Mouse (Mus musculus) v-Abl transformed pro-B cells (cell line): ENCODE results near the gene Plb1.

Experiments
- in situ Hi-C, 2 experiments: fragments of 400-800 bp; cut with MboI; formaldehyde crosslinking; loops; one replicate each; pipeline ENCODE4 v1.15.1; 2025; ENCODE audit not compliant: unreplicated experiment in 2 of 2

Plb1 gene

DNA sequence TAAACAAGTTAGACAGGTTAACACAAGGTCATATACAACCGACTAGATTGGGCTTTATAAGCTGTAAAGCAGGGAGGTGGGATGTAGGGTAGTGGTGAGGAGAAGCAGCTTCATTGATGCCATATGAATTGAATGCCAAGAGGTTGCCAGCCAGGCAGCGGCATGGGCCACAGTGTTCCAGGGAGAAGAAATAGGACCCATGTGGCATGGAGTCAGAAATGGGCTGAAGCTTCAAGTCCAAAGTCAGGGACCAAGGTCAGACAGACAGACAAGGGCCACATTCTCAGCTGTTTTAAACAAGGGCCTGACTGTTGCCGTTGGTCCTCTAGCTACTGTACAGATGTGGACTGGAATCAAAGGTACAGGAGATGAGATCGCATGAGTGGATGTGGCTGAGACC lies 128.0 kb downstream of the Plb1 start:
- in situ Hi-C loops, result loop anchor here in 1 of 2 experiments (5.0 kb wide), 1 partner anchor 47 kb away; no protein-coding TSS in a partner anchor

- in situ Hi-C loops, result loop anchor here in 1 of 2 experiments (5.0 kb wide), 1 partner anchor 46 kb away; no protein-coding TSS in a partner anchor
These were observed 129.1 kb downstream of the Plb1 start for GRCm38 (mm10) chr5:32361441-32362235.

DNA sequence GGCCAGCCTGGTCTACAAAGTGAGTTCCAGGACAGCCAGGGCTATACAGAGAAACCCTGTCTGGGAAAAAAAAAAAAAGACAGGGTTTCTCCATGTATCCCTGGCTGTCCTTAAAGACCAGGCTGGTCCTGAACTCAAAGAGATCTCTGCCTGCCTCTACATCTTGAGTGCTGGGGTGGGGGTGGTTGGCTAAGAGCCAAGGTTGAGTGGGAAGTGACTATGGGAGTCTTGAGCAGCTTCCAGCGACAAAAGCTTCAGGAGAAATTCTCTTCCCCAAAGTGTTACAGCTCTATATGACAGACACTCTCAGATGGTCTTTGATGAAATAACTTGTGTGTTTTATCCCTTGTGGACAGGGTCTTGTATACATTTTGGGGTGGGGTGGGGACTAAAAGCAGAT lies 136.9 kb downstream of the Plb1 start:
- in situ Hi-C loops, result no loop called here

GRCm38 (mm10) chr5:32371239-32371638 lies 138.7 kb downstream of the Plb1 start:
- in situ Hi-C loops, result no loop called here

GRCm38 (mm10) chr5:32378546-32378945 lies 146.0 kb downstream of the Plb1 start:
- in situ Hi-C loops, result loop anchor here in 1 of 2 experiments (5.0 kb wide), 1 partner anchor 34 kb away; no protein-coding TSS in a partner anchor

GRCm38 (mm10) chr5:32388656-32389055 lies 156.1 kb downstream of the Plb1 start:
- in situ Hi-C loops, result no loop called here

- in situ Hi-C loops, result no loop called here
These were observed 157.8 kb downstream of the Plb1 start for GRCm38 (mm10) chr5:32390295-32390694.

GRCm38 (mm10) chr5:32392281-32392680 lies 159.8 kb downstream of the Plb1 start:
- in situ Hi-C loops, result no loop called here

GRCm38 (mm10) chr5:32394586-32394985 lies 162.1 kb downstream of the Plb1 start:
- in situ Hi-C loops, result no loop called here

DNA sequence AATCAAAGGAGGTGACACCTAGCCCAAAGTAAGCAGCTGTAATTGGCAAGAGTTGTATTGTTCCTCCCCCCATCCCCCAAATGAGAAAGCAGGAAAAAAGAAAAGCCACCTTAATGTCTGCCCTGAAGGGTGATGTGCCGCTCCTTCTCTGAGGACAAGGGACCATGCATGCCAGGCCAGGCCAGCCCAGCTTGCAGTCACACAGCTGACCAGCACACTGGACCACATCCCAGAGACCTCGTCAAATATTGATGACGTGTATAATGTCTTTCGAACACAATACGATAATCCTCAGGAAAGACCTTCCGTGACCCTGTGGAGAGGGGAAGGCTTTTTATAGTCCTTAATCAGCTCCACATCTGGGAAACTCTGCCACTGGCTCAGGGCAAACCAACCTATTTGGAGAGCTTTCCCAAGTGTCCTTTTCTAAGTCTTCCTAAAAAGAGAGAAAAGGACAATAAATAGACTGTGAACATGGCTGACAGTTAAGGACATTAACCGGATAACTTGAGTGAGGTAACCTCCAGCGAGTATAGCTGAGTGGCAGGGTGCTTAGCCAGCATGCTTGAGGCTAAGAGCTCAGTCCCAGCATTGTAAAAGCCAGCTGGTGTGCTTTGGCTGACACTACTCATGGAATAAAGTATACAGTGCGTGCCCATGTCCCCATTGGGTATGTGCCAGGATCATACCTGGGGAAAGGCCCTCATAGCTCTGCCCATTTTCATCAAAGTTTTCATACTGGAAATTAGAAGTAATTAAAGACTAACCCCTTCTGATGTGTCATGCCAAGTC lies 162.8 kb downstream of the Plb1 start:
- in situ Hi-C loops, result no loop called here

DNA sequence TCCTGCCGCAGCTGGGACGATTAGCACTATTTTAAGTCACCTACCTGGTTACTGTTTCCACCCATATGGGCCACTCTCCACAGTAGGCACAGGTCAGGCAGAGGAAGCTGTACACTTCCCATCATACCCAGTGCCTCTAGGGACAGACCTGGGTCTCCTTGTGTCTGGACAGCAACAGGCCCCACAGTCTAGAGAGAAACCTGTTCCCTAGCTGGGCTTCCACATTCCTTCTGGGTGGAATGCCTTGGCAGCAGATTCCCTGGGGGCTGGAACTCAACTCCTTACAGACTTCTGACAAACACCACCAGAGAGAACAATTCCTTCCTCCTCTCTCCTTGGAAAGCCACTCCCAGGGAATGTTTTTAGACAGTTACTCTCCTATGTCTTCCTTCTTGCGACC lies 165.2 kb downstream of the Plb1 start:
- in situ Hi-C loops, result no loop called here

GRCm38 (mm10) chr5:32400926-32401325 lies 168.4 kb downstream of the Plb1 start:
- in situ Hi-C loops, result loop anchor here (10.0 kb wide), 1 partner anchor 56 kb away; no protein-coding TSS in a partner anchor

- in situ Hi-C loops, result loop anchor here (10.0 kb wide), 1 partner anchor 59 kb away; no protein-coding TSS in a partner anchor
These were observed 170.8 kb downstream of the Plb1 start for GRCm38 (mm10) chr5:32403082-32403953.

- in situ Hi-C loops, result loop anchor here (5.0 to 10.0 kb wide), 2 partner anchors 43 to 61 kb away; no protein-coding TSS in a partner anchor
These were observed 172.8 kb downstream of the Plb1 start for GRCm38 (mm10) chr5:32405199-32405855.

DNA sequence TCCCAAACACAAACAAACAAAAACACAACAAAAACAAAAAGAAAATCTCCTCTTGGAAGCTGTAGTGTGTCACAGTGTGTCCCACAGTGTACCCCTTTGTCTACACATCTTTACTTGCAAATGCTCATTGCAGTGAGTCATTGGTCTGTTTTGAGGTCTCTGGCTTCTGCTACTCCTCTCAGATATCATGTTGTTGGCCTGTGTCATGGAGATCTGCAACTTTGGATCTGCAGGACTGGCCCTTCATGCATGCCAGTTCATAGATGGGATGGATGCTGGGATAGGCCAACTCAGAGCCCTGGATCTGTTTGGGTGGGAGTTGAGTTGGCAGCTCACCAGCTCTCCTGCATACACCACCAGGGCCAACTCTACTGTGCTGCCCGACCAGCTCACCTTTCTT lies 176.3 kb downstream of the Plb1 start:
- in situ Hi-C loops, result loop anchor here (5.0 to 10.0 kb wide), 2 partner anchors 46 to 64 kb away; no protein-coding TSS in a partner anchor

- in situ Hi-C loops, result loop anchor here (5.0 to 10.0 kb wide), 4 partner anchors 32 to 65 kb away; partner anchors contain the start of gene Ppp1cb (in 2 of the 2)
These were observed 177.2 kb downstream of the Plb1 start for GRCm38 (mm10) chr5:32409747-32410146.

GRCm38 (mm10) chr5:32410954-32411688 lies 178.6 kb downstream of the Plb1 start:
- in situ Hi-C loops, result loop anchor here (5.0 kb wide), 2 partner anchors 34 to 46 kb away; partner anchors contain the start of gene Ppp1cb (in 2 of the 2)

GRCm38 (mm10) chr5:32412186-32412950 lies 179.9 kb downstream of the Plb1 start:
- in situ Hi-C loops, result loop anchor here (5.0 kb wide), 2 partner anchors 35 to 45 kb away; partner anchors contain the start of gene Ppp1cb (in 2 of the 2)
